Mouse (Mus musculus): ENCODE results near the gene Hmgb1.

DNA sequence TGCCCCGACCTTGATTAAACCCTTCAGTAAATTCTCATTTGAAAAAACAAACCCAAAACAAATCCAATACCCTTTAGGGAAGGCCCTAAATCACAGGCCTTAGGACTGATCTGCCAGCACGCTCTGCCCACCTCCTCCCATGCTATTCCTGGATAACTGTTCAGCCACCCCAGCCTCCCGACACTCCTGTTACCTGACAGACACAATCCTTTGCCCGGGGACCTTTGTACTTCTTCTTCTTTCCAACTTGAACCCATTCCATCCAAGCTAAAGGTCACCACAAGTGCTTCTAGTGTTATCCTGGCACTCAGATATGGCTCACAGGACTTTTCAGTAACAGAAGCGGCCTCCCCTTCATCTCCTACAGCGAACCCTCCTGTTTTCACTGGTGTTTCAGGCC lies 25.3 kb downstream of the Hmgb1 start:
- TF ChIP-seq MYC (IDR thresholded peaks at IDR 0.05; ENCODE audit: low read depth, low read length), result no peak
- TF ChIP-seq ETS1 (conservative IDR thresholded peaks at IDR 0.05; ENCODE audit: low read depth, low read length), result no peak
- no peak for TF ChIP-seq CHD2 (IDR thresholded peaks at IDR 0.05; ENCODE audit: low read length)
- no peak for TF ChIP-seq CTCF (conservative IDR thresholded peaks at IDR 0.05 in 1 of 2, IDR thresholded peaks at IDR 0.05 in 1 of 2; ENCODE audit: low read depth in 2 of 2, low read length in 2 of 2)
- no peak for TF ChIP-seq MXI1 (IDR thresholded peaks at IDR 0.05; ENCODE audit: low read depth, low read length)
- no peak for TF ChIP-seq POLR2A (IDR thresholded peaks at IDR 0.05; ENCODE audit: low read depth, low read length)
- TF ChIP-seq USF1 (IDR thresholded peaks at IDR 0.05; ENCODE audit: low read depth, low read length), result no peak
- no peak for TF ChIP-seq MEF2A (IDR thresholded peaks at IDR 0.05; ENCODE audit: borderline replicate concordance, low read depth, low read length)
- no peak for TF ChIP-seq JUND (conservative IDR thresholded peaks at IDR 0.05; ENCODE audit: low read depth, low read length)
- TF ChIP-seq KAT2A (IDR thresholded peaks at IDR 0.05; ENCODE audit: insufficient replicate concordance, low read length), result no peak
- no peak for TF ChIP-seq UBTF (IDR thresholded peaks at IDR 0.05; ENCODE audit: low read depth, low read length)

All from CH12.LX (cell line).